Mouse (Mus musculus) intestine, embryonic 16.5 days (tissue): ENCODE measurements around the gene Pink1. TPM values are rescaled to one million over a fixed set of nuclear protein-coding genes. Genes with fewer than 3 reads are reported as not detected.
A peak's percentile ranks its signal among the peaks of the same experiment; 100 is the strongest.

Experiments
- ATAC-seq: fragments of 200-750 bp; cut with Nextera tagmentation; 2 replicates; pipeline ENCODE4 v1.8.0; 2017; ENCODE audit warnings: moderate TSS enrichment, moderate library complexity
- H3K27ac ChIP-seq: fragments of 300-500 bp; sonication (generic); 2 replicates; pipeline ENCODE4 v1.5.1; 2014; ENCODE audit warnings: mild to moderate bottlenecking, low read length
- H3K27me3 ChIP-seq: fragments of 300-500 bp; sonication (generic); replicated peaks from 2 replicates; pipeline ENCODE4 v1.6.1; 2014; ENCODE audit warnings: low read length, control low read depth, mixed read lengths; ENCODE audit not compliant: control insufficient read depth, insufficient read depth
- H3K36me3 ChIP-seq: fragments of 300-500 bp; sonication (generic); 2 replicates; pipeline ENCODE4 v1.6.1; 2014; ENCODE audit warnings: low read length, control low read depth; ENCODE audit not compliant: control insufficient read depth, insufficient read depth
- H3K4me1 ChIP-seq: fragments of 300-500 bp; sonication (generic); 2 replicates; pipeline ENCODE4 v1.6.1; 2014; ENCODE audit warnings: low read length, control low read depth, mixed read lengths; ENCODE audit not compliant: control insufficient read depth, insufficient read depth
- H3K4me2 ChIP-seq: fragments of 300-500 bp; sonication (generic); 2 replicates; pipeline ENCODE4 v1.6.1; 2014; ENCODE audit warnings: low read depth, low read length, control low read depth
- H3K4me3 ChIP-seq: fragments of 300-500 bp; sonication (generic); 2 replicates; pipeline ENCODE4 v1.5.1; 2014; ENCODE audit warnings: mild to moderate bottlenecking, low read length
- H3K9ac ChIP-seq: fragments of 300-500 bp; sonication (generic); 2 replicates; pipeline ENCODE4 v1.6.1; 2014; ENCODE audit warnings: low read depth, low read length
- H3K9me3 ChIP-seq: fragments of 300-500 bp; sonication (generic); 2 replicates; pipeline ENCODE4 v1.6.1; 2016; ENCODE audit warnings: low read length, control low read depth; ENCODE audit not compliant: control insufficient read depth
- WGBS: fragments of 180-500 bp; shearing (Covaris S2); extraction: QIAGEN DNeasy Blood & Tissue Kit; methylation state at CpG from one replicate; pipeline ENCODE4 v1.1.7; 2014; 5-methylcytosine and 5-hydroxymethylcytosine counted together
- polyA plus RNA-seq: library from polyadenylated mRNA; unstranded; fragments of >200 nt; fragmentation: Nextera tagmentation; extraction: Ambion mirVana; gene quantifications from 2 replicates; pipeline ENCODE4 v1.2.1, GENCODE M21; 2015

Pink1 gene
- polyA plus RNA-seq: 30.7 and 38.9 TPM in 2 replicates

DNA sequence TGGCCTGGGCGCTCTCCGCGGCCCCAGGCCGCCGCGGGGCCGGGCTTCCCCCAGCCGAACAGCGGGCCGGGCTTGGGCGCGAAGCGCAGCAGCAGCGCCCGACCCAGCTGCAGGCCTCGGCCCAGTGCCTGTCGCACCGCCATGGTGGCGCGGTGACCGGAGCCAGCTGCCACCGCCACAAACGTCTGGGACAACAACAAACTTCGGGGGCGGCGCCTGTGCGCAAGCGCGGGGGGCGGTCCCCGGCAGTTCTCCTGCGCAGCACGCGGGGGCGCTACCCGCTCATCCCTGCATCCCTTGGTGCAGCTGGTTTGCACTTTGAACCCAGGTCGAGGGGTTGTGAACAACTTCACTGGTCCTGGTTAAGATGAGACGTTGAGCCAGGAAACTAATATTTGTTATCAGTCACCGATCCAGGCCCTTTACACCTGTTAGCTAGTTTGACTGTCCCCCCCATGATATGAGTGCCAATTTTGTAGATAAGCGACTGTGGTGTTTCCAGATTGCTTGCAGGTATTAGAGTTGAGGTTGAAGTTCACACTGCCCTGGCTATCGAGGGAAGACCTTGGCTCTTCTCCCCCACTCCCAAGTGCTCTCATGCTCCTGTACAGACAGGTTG is at the start of gene Pink1:
Gene Pink1 (minus strand): TSS at position 231 of the 619 bp plus-strand sequence.
- Histone ChIP-seq H3K27ac (peak within 1 kb of the TSS; percentile 95), H3K9me3 (no peaks in the 10 kb centered on the region), H3K9ac (peak within 1 kb of the TSS; percentile 96), H3K4me1 (peaks cover 17% of the 10 kb centered on the region), H3K36me3 (no peaks in the 10 kb centered on the region), H3K4me3 (peak within 1 kb of the TSS; percentile 92), H3K4me2 (peak within 1 kb of the TSS; percentile 56), H3K27me3 (no peaks in the 10 kb centered on the region)
- ATAC-seq: peak; percentile 77
- 3% methylated on average over 41 of the region's 41 CpGs for WGBS

- H3K4me2 ChIP-seq: no peak overlapping the region
- 82% methylated on average over 3 of the region's 3 CpGs for WGBS
- no peaks in the 10 kb centered on the region for H3K4me1 ChIP-seq
- ATAC-seq: no peak
- no peaks in the 10 kb centered on the region for H3K36me3 ChIP-seq
- no peaks in the 10 kb centered on the region for H3K9me3 ChIP-seq
- H3K27ac ChIP-seq: no peak overlapping the region
- H3K27me3 ChIP-seq: no peaks in the 10 kb centered on the region
- no peak overlapping the region for H3K4me3 ChIP-seq
- H3K9ac ChIP-seq: no peak overlapping the region
Observed at GRCm38 (mm10) chr4:138375117-138375516, 49.0 kb upstream of the Pink1 start.

- no peak for ATAC-seq
- 88% methylated on average over 5 of the region's 5 CpGs for WGBS
- H3K36me3 ChIP-seq: no peaks in the 10 kb centered on the region
Observed at GRCm38 (mm10) chr4:138370996-138371516, 44.9 kb upstream of the Pink1 start.

DNA sequence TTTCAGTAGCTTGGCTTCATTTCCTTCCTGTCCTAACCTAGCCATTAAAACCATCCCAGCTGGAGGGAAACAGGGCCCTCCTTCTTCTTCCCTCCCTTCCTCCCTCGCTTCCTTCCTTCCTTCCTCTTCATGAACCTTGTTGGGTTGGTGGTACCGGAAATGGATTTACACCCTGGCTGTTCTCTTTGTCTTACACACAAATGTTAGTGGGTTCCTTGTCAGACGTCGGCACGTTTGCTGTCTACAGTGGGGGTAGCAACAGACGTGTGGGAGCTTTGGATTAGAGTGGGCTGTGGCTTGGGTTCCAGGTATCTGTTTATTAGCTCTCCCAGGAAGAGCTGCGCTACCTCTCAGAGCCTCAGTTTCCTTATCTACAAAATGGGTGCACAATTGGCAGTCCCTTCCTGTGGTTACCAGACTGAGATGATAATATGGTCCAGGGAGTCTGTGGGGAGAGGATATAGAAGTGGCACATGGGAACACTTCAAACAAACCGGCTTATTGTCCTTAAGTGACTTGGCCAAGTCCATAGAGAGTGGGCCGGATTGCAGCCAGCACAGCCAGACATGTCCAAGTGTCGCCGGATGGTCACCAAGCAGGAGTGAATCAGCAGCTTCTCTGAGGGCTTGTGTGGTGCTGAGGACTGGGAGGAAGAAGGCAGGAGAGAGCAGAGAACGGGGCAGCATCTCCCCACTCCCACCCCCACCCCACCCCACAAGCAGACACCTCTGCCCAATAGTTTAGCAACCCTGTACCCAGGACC is 42.6 kb upstream of the Pink1 start:
- WGBS: 72% methylated on average over 11 of the region's 12 CpGs
- Histone ChIP-seq H3K4me3 (no peak overlapping the region), H3K4me2 (no peak overlapping the region), H3K27ac (no peak overlapping the region), H3K9ac (no peak overlapping the region), H3K27me3 (no peaks in the 10 kb centered on the region), H3K4me1 (peaks cover 11% of the 10 kb centered on the region), H3K36me3 (no peaks in the 10 kb centered on the region), H3K9me3 (no peaks in the 10 kb centered on the region)
- ATAC-seq: peak; percentile 4; the same call in 1 of the 2 replicates

More at GRCm38 (mm10) chr4:138370996-138371516, 44.9 kb upstream of the Pink1 start:
- Histone ChIP-seq H3K4me1 (peaks cover 11% of the 10 kb centered on the region), H3K4me3 (no peak overlapping the region), H3K4me2 (no peak overlapping the region), H3K9ac (no peak overlapping the region), H3K27me3 (no peaks in the 10 kb centered on the region), H3K9me3 (no peaks in the 10 kb centered on the region), H3K27ac (no peak overlapping the region)

GRCm38 (mm10) chr4:138367641-138368497 is 41.8 kb upstream of the Pink1 start, which contains the start of gene Cda:
TSS of gene Cda (minus strand) at chr4:138367992.
- Histone ChIP-seq H3K36me3 (no peaks in the 10 kb centered on the region), H3K4me1 (peaks cover 11% of the 10 kb centered on the region), H3K27me3 (no peaks in the 10 kb centered on the region), H3K27ac (peak within 1 kb of the TSS; percentile 58), H3K4me2 (peak within 1 kb of the TSS; percentile 75), H3K9me3 (no peaks in the 10 kb centered on the region), H3K9ac (peak within 1 kb of the TSS; percentile 76), H3K4me3 (peak within 1 kb of the TSS; percentile 55)
- 7% methylated on average over 34 of the region's 34 CpGs for WGBS
- ATAC-seq: peak; percentile 92

- no peaks in the 10 kb centered on the region for H3K36me3 ChIP-seq
- H3K4me3 ChIP-seq: no peak overlapping the region
- peaks cover 11% of the 10 kb centered on the region for H3K4me1 ChIP-seq
- no peak overlapping the region for H3K27ac ChIP-seq
- no peak overlapping the region for H3K9ac ChIP-seq
- H3K27me3 ChIP-seq: no peaks in the 10 kb centered on the region
- WGBS: 67% methylated on average over 2 of the region's 2 CpGs
- H3K9me3 ChIP-seq: no peaks in the 10 kb centered on the region
- ATAC-seq: peak; percentile 17; the same call in 1 of the 2 replicates
- H3K4me2 ChIP-seq: no peak overlapping the region
Observed at GRCm38 (mm10) chr4:138366561-138366960, 40.5 kb upstream of the Pink1 start.

- Histone ChIP-seq H3K36me3 (no peaks in the 10 kb centered on the region), H3K4me2 (no peak overlapping the region), H3K9me3 (no peaks in the 10 kb centered on the region), H3K27me3 (no peaks in the 10 kb centered on the region), H3K4me3 (no peak overlapping the region), H3K27ac (no peak overlapping the region), H3K9ac (no peak overlapping the region), H3K4me1 (peaks cover 11% of the 10 kb centered on the region)
- ATAC-seq: no peak
- WGBS: 64% methylated on average over 5 of the region's 5 CpGs
Observed at GRCm38 (mm10) chr4:138363511-138363910, 37.4 kb upstream of the Pink1 start.

- Histone ChIP-seq H3K4me3 (no peak overlapping the region), H3K36me3 (no peaks in the 10 kb centered on the region), H3K4me1 (peaks cover 7% of the 10 kb centered on the region), H3K4me2 (no peak overlapping the region), H3K9ac (no peak overlapping the region), H3K27me3 (no peaks in the 10 kb centered on the region), H3K9me3 (no peaks in the 10 kb centered on the region), H3K27ac (no peak overlapping the region)
- WGBS: 81% methylated on average over 7 of the region's 7 CpGs
- no peak for ATAC-seq
Observed at GRCm38 (mm10) chr4:138362883-138363282, 36.8 kb upstream of the Pink1 start.

DNA sequence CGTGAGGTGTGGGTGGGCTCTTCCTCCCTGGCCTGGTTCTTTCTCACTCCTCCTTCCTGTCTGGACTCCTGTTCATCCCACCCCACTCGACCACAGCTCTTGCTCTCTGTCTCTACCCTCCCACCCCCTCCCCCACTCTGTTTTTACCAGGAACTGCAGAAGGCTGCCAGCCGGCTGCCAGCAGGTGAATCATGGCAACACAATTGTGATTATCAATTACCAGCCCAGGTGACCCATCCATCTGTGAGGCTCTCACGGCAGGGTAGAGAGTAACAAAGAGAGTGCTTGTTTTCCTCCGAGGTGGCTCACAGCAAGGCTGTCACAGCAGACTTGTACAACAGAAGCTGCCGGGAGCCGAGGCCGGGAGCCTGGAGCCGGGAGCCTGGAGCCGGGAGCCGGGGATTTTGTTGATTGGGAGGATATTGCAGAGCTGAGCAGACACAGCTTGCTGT is 35.3 kb upstream of the Pink1 start:
- Histone ChIP-seq H3K4me3 (no peak overlapping the region), H3K9ac (no peak overlapping the region), H3K4me2 (no peak overlapping the region), H3K36me3 (no peaks in the 10 kb centered on the region), H3K27ac (no peak overlapping the region), H3K9me3 (no peaks in the 10 kb centered on the region), H3K27me3 (no peaks in the 10 kb centered on the region), H3K4me1 (no peaks in the 10 kb centered on the region)
- no peak; the same call in 1 of the 2 replicates for ATAC-seq
- WGBS: 21% methylated on average over 11 of the region's 11 CpGs
